Mouse (Mus musculus) embryonic fibroblast, embryonic 13.5 days (primary cell): ENCODE measurements at regions not wholly inside any gene's neighbourhood (a gene's known extent, or its start where the extent isn't known, plus 50 kb on each side); places are given as distances from the start of the nearest gene placed in this dataset.
"Not testable (repeated sequence)": the region's sequence is repeated elsewhere in the genome, so short reads cannot be mapped to it uniquely, and the experiment has no call there.

Experiments used
- H3K27ac ChIP-seq: 2 replicates; pipeline ENCODE4 v1.5.1; 2012; ENCODE audit warnings: low read length, control low read depth, inconsistent platforms; ENCODE audit not compliant: insufficient read depth
- H3K4me1 ChIP-seq: 2 replicates; pipeline ENCODE4 v1.6.1; 2011; ENCODE audit warnings: low read length; ENCODE audit not compliant: control insufficient read depth, insufficient read depth
- H3K4me3 ChIP-seq: 2 replicates; pipeline ENCODE4 v1.5.1; 2011; ENCODE audit warnings: mild to moderate bottlenecking, control low read depth, low read length; ENCODE audit not compliant: insufficient read depth
- CTCF ChIP-seq: IDR thresholded peaks from 2 replicates; pipeline ENCODE4 v1.5.1; 2011; ENCODE audit warnings: mild to moderate bottlenecking, control low read depth, low read length, moderate library complexity, borderline replicate concordance; ENCODE audit not compliant: insufficient read depth
- POLR2A ChIP-seq: IDR thresholded peaks from 2 replicates; pipeline ENCODE4 v1.6.1; 2011; ENCODE audit warnings: low read depth, mild to moderate bottlenecking, control low read depth, low read length, moderate library complexity

DNA sequence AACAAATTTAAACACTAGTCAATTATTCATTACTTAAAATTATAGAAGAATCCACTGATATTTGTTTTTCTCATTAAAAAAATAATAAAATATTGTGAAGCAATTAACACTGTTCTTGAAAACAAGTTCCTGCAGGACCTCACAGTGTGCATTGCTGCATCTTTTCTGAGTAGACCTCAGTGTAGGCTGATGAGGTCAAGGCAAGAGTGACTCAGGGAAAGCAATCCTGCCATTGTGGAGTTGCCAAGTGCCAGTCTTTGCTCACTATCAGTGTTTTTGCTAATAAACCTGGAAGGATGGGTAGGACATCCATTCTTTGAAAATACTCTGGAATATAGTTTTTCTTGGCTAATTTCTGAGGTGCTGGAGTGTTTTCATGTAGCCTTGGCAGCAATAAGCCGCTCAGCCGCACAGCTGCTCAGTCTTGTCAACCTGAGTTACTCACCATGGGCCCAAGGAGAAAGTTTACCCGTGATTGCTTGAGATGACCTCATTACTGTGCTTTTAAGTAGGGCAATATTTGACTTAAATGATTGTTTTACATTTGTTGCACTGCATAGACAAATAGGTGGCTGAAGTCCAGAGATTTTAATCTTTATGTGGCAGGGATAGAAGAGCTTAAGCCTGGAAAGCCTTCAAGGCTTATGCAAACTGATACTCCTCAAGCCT is 323.3 kb upstream of the Slc10a2 start:
- Histone ChIP-seq H3K4me3 (no peak overlapping the region), H3K4me1 (no peaks in the 10 kb centered on the region), H3K27ac (no peak overlapping the region)
- TF ChIP-seq CTCF (no peak), POLR2A (no peak)

DNA sequence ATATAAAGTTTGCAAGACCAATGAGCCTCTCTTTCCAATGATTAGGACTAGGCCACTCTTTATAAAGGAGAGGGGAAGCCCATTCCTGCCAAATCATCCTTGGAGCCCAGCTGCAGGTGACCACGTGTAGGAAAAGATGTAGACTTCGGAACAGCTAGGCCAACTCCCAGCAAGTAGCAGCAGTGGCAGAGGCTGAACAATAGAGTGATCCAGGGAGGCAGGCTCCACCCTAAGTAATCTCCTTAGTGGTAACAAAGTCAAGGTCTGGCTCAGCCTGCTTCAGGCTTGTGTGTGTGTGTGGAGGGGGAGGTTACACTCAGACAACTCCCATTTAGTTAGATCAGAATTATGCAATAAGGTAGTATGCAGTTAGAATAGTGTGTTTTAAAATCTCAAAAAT is 311.7 kb upstream of the Slc10a2 start:
- not testable (repeated sequence) for H3K4me3 ChIP-seq, H3K4me1 ChIP-seq, H3K27ac ChIP-seq

DNA sequence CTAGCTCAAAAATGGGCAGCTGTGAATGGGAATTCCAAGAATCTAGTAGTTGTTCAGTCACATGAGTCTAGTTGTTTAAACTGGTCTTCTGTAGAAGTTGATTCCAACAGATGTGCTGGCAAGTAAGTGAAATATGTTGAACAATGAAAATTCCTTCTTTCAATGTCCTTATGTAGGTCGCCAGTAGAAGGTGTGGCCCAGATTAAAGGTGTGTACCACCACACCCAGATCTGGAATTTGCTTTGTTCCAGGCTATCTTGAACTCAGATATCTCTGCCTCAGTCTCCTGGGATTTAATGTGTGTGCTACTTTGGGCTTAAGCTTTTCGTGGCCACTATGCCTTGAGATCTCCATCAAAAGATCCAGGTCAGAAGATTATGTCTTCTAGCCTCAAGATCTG is 279.7 kb upstream of the Slc10a2 start:
- H3K4me1 ChIP-seq, result no peaks in the 10 kb centered on the region
- TF ChIP-seq CTCF (no peak), POLR2A (no peak)
- no peak overlapping the region for H3K4me3 ChIP-seq
- H3K27ac ChIP-seq, result no peak overlapping the region

GRCm38 (mm10) chr8:5378001-5378400 is 272.9 kb upstream of the Slc10a2 start:
- Histone ChIP-seq H3K27ac (no peak overlapping the region), H3K4me1 (no peaks in the 10 kb centered on the region), H3K4me3 (no peak overlapping the region)
- TF ChIP-seq POLR2A, result no peak
- no peak for TF ChIP-seq CTCF

DNA sequence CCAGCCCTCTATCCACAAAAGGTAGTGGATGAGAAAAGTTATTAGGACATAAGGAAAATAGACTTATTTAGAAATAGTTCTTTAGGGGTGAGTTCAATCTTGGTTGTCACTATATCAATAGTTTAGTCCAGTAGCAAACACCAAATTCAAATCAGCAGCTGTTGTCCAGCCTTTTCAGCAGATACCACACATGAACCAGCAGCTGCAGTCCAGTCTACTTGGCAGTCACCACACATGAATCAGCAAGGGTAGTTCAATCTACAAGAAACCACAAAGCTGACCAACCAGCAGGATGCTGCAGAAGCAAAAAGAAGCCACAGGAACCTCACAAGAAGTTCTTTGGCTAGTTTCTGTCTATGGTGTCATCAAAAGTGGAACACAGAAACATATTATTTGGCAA is 234.8 kb upstream of the Slc10a2 start:
- Histone ChIP-seq H3K27ac (no peak overlapping the region), H3K4me3 (no peak overlapping the region)
- TF ChIP-seq POLR2A (no peak), CTCF (no peak)

DNA sequence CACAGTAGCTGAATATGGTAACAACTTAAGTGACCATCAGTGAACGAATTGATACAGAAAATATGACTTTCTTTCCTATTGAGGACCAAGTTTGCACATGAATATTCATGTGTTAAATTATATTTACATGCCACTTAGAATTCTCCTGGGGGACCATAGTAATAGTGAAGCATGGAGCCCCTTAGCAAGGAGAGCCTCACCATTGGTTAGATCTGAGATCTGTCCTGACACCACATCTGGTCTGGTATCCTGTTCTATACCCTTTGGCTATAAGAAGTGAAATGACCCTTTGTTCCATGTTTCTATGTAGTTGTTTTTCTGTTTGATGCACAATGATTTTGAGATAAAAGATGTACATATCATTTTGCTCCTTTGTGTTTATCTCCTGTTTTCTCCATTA is 209.4 kb upstream of the Slc10a2 start:
- TF ChIP-seq CTCF (no peak), POLR2A (no peak)
- no peaks in the 10 kb centered on the region for H3K4me1 ChIP-seq
- no peak overlapping the region for H3K27ac ChIP-seq
- no peak overlapping the region for H3K4me3 ChIP-seq

More for the DNA sequence above, 234.8 kb upstream of the Slc10a2 start:
- no peaks in the 10 kb centered on the region for H3K4me1 ChIP-seq

DNA sequence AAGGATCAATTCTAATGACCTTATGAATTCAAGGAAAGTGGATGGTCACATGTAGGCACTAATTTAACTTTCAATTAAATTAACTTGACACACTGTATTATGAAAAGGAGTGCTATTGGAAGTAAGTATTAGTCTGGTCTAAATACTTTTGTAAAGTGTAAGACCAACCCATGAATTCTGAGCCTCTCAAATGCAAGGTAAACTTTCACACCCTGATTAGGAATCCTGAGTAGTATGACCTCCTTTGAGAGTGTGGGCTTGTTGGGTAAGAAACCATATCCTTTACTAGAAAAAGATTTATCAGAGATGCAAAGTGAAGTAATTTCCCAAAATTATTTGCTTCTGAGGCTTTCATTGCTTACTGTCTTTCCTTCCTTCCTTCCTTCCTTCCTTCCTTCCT is 194.8 kb upstream of the Slc10a2 start:
- H3K27ac ChIP-seq, result no peak overlapping the region
- no peaks in the 10 kb centered on the region for H3K4me1 ChIP-seq
- no peak for TF ChIP-seq CTCF
- no peak for TF ChIP-seq POLR2A
- H3K4me3 ChIP-seq, result no peak overlapping the region

DNA sequence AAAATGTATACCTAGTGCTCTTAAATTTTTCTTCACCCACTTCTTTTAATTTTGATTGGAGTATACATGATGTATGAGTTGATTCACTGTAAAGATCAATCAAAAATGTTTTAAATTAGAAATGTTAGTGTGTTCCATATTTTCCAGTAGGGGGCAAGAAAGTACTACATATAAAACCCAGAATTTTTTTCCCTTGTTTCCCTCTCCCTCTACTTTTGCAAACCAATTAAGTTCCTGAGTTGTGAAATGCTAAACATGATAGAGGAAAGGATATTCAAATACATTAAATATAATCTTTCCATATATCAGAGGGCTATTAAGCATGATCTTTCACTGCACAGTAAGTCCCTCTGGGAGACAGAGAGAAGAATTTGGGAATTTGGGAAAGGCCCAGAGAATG is 192.0 kb upstream of the Slc10a2 start:
- H3K4me3 ChIP-seq, result no peak overlapping the region
- H3K27ac ChIP-seq, result no peak overlapping the region
- TF ChIP-seq CTCF (no peak), POLR2A (no peak)
- H3K4me1 ChIP-seq, result no peaks in the 10 kb centered on the region

- peaks cover 12% of the 10 kb centered on the region; the same call in 1 of the 2 replicates for H3K4me1 ChIP-seq
- TF ChIP-seq POLR2A (no peak), CTCF (no peak)
- H3K4me3 ChIP-seq, result no peak overlapping the region
- 0 out of 2 replicates have a peak overlapping the region, but pooled peaks have one; percentile 18 for H3K27ac ChIP-seq
Observed at GRCm38 (mm10) chr8:5285708-5286161, 180.6 kb upstream of the Slc10a2 start.

DNA sequence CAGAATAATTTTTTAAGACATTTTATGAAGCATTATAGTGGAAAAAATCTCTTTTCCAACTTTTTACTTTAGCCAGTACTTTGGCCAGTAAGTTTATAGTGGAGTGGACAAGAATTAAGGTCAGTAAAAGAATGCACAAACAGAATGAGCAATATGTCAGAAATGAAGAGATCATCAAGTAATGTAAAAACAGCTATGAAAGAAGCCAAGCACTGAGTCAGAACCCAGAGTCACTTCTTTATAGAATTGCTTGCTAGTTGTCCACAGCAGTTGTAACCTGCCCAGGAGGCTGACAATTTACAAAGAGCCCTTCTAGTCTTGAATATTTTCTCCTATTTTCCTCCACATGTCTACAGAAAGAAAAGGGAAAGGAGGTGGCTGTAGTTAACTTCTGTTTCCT is 178.6 kb upstream of the Slc10a2 start:
- Histone ChIP-seq H3K4me1 (peaks cover 12% of the 10 kb centered on the region; the same call in 1 of the 2 replicates), H3K27ac (no peak overlapping the region; the same call in 1 of the 2 replicates), H3K4me3 (no peak overlapping the region)
- TF ChIP-seq POLR2A, result no peak
- TF ChIP-seq CTCF, result no peak

DNA sequence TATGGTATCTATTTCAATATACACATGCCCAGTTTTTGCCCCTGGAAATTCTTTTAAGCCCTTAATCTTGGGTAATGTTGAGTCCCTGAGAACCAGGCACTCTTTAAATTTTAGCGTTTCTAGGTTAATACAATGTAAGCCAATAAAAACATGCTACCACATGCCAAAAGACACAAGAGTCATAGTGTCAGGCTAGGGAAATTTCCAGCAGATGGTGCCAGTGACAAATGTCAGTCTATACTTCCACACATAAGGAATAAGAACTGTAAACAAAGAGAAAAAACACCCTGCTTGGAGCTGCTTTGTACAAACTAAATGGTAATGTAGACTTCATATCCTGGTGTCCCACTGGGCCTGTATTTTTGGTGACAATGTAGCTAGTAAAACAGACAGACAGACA is 157.2 kb upstream of the Slc10a2 start:
- Histone ChIP-seq H3K4me3 (no peak overlapping the region), H3K27ac (no peak overlapping the region), H3K4me1 (no peaks in the 10 kb centered on the region)
- no peak for TF ChIP-seq POLR2A
- TF ChIP-seq CTCF, result no peak

DNA sequence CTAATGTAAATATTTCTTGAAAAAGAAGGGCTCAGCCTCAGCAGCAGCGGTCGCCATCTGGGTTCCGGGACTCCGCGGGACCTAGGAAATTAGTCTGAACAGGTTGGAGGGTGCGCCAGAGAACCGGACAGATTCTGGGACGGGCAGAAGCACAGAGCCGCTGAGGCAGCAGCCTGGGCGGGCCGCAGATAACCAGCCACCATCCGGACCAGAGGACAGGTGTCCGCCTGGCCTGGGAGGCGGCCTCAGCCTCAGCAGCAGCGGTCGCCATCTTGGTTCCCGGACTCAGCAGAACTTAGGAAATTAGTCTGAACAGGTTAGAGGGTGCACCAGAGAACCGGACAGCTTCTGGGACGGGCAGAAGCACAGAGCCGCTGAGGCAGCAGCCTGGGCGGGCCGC is 136.7 kb upstream of the Slc10a2 start:
- not testable (repeated sequence) for H3K4me1 ChIP-seq, H3K27ac ChIP-seq, H3K4me3 ChIP-seq
